In the genomic region with DNA sequence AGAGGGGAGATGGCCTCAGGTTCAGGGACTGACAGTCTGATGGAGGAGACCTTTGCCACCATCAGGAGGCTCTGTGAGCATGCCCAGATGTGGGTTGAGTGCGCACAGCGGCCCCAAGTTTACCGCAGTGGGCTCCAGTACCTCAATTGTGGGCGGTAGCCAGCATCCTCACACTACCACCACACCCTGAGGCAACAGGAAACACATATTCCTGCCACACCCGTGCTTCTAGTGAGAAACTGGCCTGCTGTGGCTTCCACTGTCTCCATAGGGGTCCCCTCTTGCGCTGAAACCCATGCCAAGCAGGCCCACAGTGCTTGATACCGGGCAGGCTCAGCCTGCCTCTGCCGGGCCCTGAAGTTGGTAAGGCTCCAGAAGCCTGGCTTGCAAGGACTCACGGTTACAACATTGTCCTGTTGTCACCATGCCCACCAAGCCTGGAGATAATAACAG, we compare ENCODE assay signal across 1 mouse cellular context.
TF ChIP-seq lines count a peak whose summit lies in the region.

No protein-coding gene starts in this region.

TF ChIP-seq in MEL, 35 proteins besides CTCF, POLR2A, EP300 and RAD21 (continued from another document):
- TF ChIP-seq MYC (IDR thresholded peaks at IDR 0.05; ENCODE audit: low read depth, low read length) = no peak
- TF ChIP-seq MYB (IDR thresholded peaks at IDR 0.05; ENCODE audit: low read depth, low read length) = no peak
- TF ChIP-seq ETS1 (IDR thresholded peaks at IDR 0.05; ENCODE audit: low read depth, low read length) = no peak
- TF ChIP-seq MAFK (IDR thresholded peaks at IDR 0.05; ENCODE audit: borderline replicate concordance, low read depth, low read length) = no peak
